ENCODE assay signal across 12 mouse cellular contexts in genomic region chr11:56812121-56812520, GRCm38 (mm10).
DNase-seq lines count a peak whose midpoint lies in the region; ATAC-seq and TF ChIP-seq lines count a peak whose summit lies in the region.
"Had no signal": no experiment of that assay in that cellular context is flagged by ENCODE, and none has a peak within 500 bp of the region (broad histone marks: within the 10 kb centered on the region; RNA-seq: fewer than 3 reads in every experiment).

No protein-coding gene starts in this region.

- no peak for ATAC-seq in heart, postnatal 0 days (ENCODE audit: insufficient read depth, low read depth)
- ATAC-seq: forebrain, embryonic 16.5 days; hindbrain, postnatal 0 days had no signal

- no peak overlapping the region for H3K4me2 ChIP-seq in heart, postnatal 0 days (ENCODE audit: low read depth, low read length)

- DNase-seq in heart, postnatal 0 days (ENCODE audit: low spot score): peak; percentile 12
- DNase-seq in heart, adult 18-20 months: no peak
- DNase-seq in lung, postnatal 10 days: peak; percentile 3
- DNase-seq in lung, postnatal 25 days (ENCODE audit: low spot score): no peak
- peak; percentile 73 for DNase-seq in embryo, embryonic 10 days (ENCODE audit: low spot score)
- peak; percentile 60 for DNase-seq in retina, embryonic 14.5 days (ENCODE audit: low spot score)
- DNase-seq in frontal cortex, postnatal 25 days (ENCODE audit: low spot score in 2 of 2): no peak
- no peak for DNase-seq in right cerebral cortex, postnatal 25 days
- DNase-seq: cerebellum, postnatal 14 days had no signal

- H3K27ac ChIP-seq in heart, postnatal 0 days (ENCODE audit: low read depth): no peak overlapping the region
- H3K27ac ChIP-seq: hindbrain, postnatal 0 days; liver, embryonic 14.5 days had no signal

- H3K9ac ChIP-seq in heart, postnatal 0 days (replicated peaks; ENCODE audit: low read depth, low read length): no peak overlapping the region
- H3K9ac ChIP-seq: liver, embryonic 14.5 days had no signal

- H3K36me3 ChIP-seq in heart, postnatal 0 days (replicated peaks; ENCODE audit: control insufficient read depth, insufficient read depth, low read length): no peaks in the 10 kb centered on the region

- 45% methylated on average over 4 of the region's 4 CpGs for WGBS in heart, postnatal 0 days

- no peaks in the 10 kb centered on the region for H3K9me3 ChIP-seq in heart, postnatal 0 days (replicated peaks; ENCODE audit: control insufficient read depth, low read length)

- H3K4me1 ChIP-seq in heart, postnatal 0 days (ENCODE audit: control insufficient read depth, insufficient read depth): no peaks in the 10 kb centered on the region

- TF ChIP-seq CTCF in heart, postnatal 0 days (IDR thresholded peaks at IDR 0.05; ENCODE audit: low read depth): no peak

- H3K4me3 ChIP-seq in heart, postnatal 0 days (ENCODE audit: low read depth, low read length): no peak overlapping the region

- no peak for TF ChIP-seq EP300 in heart, postnatal 0 days (IDR thresholded peaks at IDR 0.05; ENCODE audit: low read depth)

- H3K27me3 ChIP-seq in heart, postnatal 0 days (ENCODE audit: control insufficient read depth, insufficient read depth, low read length): no peaks in the 10 kb centered on the region

Comparison
In these comparisons a context has a peak if more than half of its experiments do, and no peak if none do; other contexts are left out.
1. DNase-seq: peak in heart, postnatal 0 days (single experiment), lung, postnatal 10 days (single experiment), embryo, embryonic 10 days (single experiment) and retina, embryonic 14.5 days (single experiment); none in heart, adult 18-20 months (0 of 2), lung, postnatal 25 days (single experiment), frontal cortex, postnatal 25 days (0 of 2) and right cerebral cortex, postnatal 25 days (single experiment).